Mouse (Mus musculus) heart, adult 8-10 months (tissue): ENCODE measurements around the gene Gpr33. TPM values are rescaled to one million over a fixed set of nuclear protein-coding genes. Genes with fewer than 3 reads are reported as not detected.

ENCODE experiments used
- DNase-seq: peaks from one replicate; pipeline ENCODE4 v3.0.0; 2022; ENCODE audit warnings: low spot score
- total RNA-seq, 4 experiments: library from RNA; stranded (reverse); gene quantifications; 2 replicates each; pipeline ENCODE4 v1.2.4; 2022

Gpr33 gene
- total RNA-seq, 4 experiments from 2014 or later, result not detected

GRCm38 (mm10) chr12:51985163-51985748 lies 42.6 kb downstream of the Gpr33 start:
- DNase-seq, result no peak

- DNase-seq, result no peak
Measured at GRCm38 (mm10) chr12:51983625-51984024, 44.2 kb downstream of the Gpr33 start.

GRCm38 (mm10) chr12:51976531-51976930 lies 51.3 kb downstream of the Gpr33 start:
- DNase-seq, result no peak

GRCm38 (mm10) chr12:51974381-51974780 lies 53.5 kb downstream of the Gpr33 start:
- no peak for DNase-seq

Other genes starting within 250 kb of the Gpr33 start
- 10 to 100 TPM; 77.7 to 80.2 (median 79.4) TPM for gene Hectd1, start 198.5 kb downstream of the Gpr33 start, total RNA-seq
- 10 to 100 TPM; 19.0 to 22.5 (median 21.7) TPM for gene Heatr5a, start 56.7 kb downstream of the Gpr33 start, total RNA-seq
- gene Dtd2, start 21.6 kb downstream of the Gpr33 start, total RNA-seq, result 1 to 10 TPM; 4.1 to 8.3 (median 5.9) TPM
- 10 to 100 TPM; 10.2 to 13.0 (median 11.6) TPM for gene Nubpl, start 69.7 kb upstream of the Gpr33 start, total RNA-seq